In the genomic region with DNA sequence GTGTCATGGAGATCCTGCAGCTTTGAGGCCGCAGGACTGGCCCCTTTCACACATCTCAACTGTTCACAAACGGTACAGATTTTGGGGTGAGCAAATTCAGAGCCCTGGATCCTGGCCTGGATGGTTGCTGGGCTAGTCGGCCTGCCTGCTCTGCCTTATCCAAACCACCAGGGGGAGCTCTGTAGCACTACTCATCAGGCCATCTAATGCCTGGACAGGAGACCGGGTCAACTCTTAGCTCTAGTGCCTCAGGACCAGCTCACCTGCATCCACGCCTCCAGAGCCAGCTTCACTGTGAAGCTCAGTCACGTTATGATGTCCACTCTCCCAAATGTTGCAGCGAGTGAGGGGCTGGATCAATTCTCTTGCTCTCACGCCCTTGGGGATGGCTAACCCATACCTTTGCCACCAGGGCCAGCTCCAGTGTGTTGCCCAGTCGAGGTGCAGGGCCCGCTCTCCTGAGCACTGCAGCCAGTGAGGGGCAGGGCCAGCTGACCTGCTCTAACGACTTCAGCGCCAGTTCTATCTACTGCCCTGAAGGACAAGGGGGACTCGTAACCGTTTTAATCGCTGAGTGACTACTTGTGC, we compare ENCODE assay signal across 9 mouse cellular contexts.
DNase-seq lines count a peak whose midpoint lies in the region; ATAC-seq and TF ChIP-seq lines count a peak whose summit lies in the region.
"Had no signal": no experiment of that assay in that cellular context is flagged by ENCODE, and none has a peak within 500 bp of the region (broad histone marks: within the 10 kb centered on the region; RNA-seq: fewer than 3 reads in every experiment).

No protein-coding gene starts in this region.

- H3K4me2 ChIP-seq in midbrain, embryonic 11.5 days = no peak overlapping the region
- H3K4me2 ChIP-seq in midbrain, embryonic 13.5 days (replicated peaks) = no peak overlapping the region
- no peak overlapping the region for H3K4me2 ChIP-seq in forebrain, embryonic 16.5 days (ENCODE audit: low read length)
- H3K4me2 ChIP-seq in midbrain, embryonic 12.5 days (replicated peaks) = no peak overlapping the region

- no peaks in the 10 kb centered on the region for H3K27me3 ChIP-seq in midbrain, embryonic 11.5 days (ENCODE audit: control insufficient read depth, insufficient read depth, low read length)
- no peaks in the 10 kb centered on the region for H3K27me3 ChIP-seq in midbrain, embryonic 13.5 days
- H3K27me3 ChIP-seq in cerebellum, adult 2 months (ENCODE audit: control insufficient read depth, insufficient read depth, low read length) = no peaks in the 10 kb centered on the region
- H3K27me3 ChIP-seq in forebrain, embryonic 16.5 days (replicated peaks; ENCODE audit: control insufficient read depth, insufficient read depth, low read length) = no peaks in the 10 kb centered on the region
- no peaks in the 10 kb centered on the region; the same call in 1 of the 2 replicates for H3K27me3 ChIP-seq in midbrain, embryonic 12.5 days
- H3K27me3 ChIP-seq: megakaryocyte, embryonic 14.5 days had no signal

- no peaks in the 10 kb centered on the region for H3K36me3 ChIP-seq in midbrain, embryonic 11.5 days (ENCODE audit: control insufficient read depth, insufficient read depth, low read length)
- H3K36me3 ChIP-seq in midbrain, embryonic 13.5 days = no peaks in the 10 kb centered on the region
- H3K36me3 ChIP-seq in forebrain, embryonic 16.5 days (ENCODE audit: control insufficient read depth, insufficient read depth) = no peaks in the 10 kb centered on the region
- no peaks in the 10 kb centered on the region for H3K36me3 ChIP-seq in midbrain, embryonic 12.5 days

- H3K4me1 ChIP-seq in midbrain, embryonic 11.5 days (ENCODE audit: control insufficient read depth, insufficient read depth, low read length) = no peaks in the 10 kb centered on the region
- H3K4me1 ChIP-seq in midbrain, embryonic 13.5 days (replicated peaks) = peaks cover 11% of the 10 kb centered on the region
- H3K4me1 ChIP-seq in cerebellum, adult 2 months (ENCODE audit: control insufficient read depth, insufficient read depth, low read length) = no peaks in the 10 kb centered on the region
- H3K4me1 ChIP-seq in forebrain, embryonic 16.5 days (replicated peaks; ENCODE audit: control insufficient read depth, insufficient read depth, low read length) = peaks cover 15% of the 10 kb centered on the region
- H3K4me1 ChIP-seq in midbrain, embryonic 12.5 days = peaks cover 11% of the 10 kb centered on the region

- H3K27ac ChIP-seq in midbrain, embryonic 11.5 days (ENCODE audit: low read depth, low read length) = no peak overlapping the region
- no peak overlapping the region for H3K27ac ChIP-seq in midbrain, embryonic 13.5 days
- no peak overlapping the region for H3K27ac ChIP-seq in cerebellum, adult 2 months (ENCODE audit: insufficient read depth, low read length)
- no peak overlapping the region for H3K27ac ChIP-seq in forebrain, embryonic 16.5 days (ENCODE audit: low read length)
- H3K27ac ChIP-seq in midbrain, embryonic 12.5 days (replicated peaks) = no peak overlapping the region

- intact Hi-C loops in left cerebral cortex, postnatal 25 days (cut with DNase I) = loop anchor here (5.0 kb wide), 1 partner anchor 1589 kb away; no protein-coding TSS in a partner anchor

- H3K9ac ChIP-seq in midbrain, embryonic 11.5 days (ENCODE audit: low read length) = no peak overlapping the region
- H3K9ac ChIP-seq in midbrain, embryonic 13.5 days (replicated peaks) = no peak overlapping the region
- no peak overlapping the region for H3K9ac ChIP-seq in forebrain, embryonic 16.5 days (replicated peaks; ENCODE audit: low read depth, low read length)
- H3K9ac ChIP-seq in midbrain, embryonic 12.5 days (replicated peaks) = no peak overlapping the region

- no peak overlapping the region for H3K4me3 ChIP-seq in midbrain, embryonic 11.5 days (ENCODE audit: low read depth, low read length)
- no peak overlapping the region for H3K4me3 ChIP-seq in midbrain, embryonic 13.5 days (replicated peaks)
- no peak overlapping the region for H3K4me3 ChIP-seq in cerebellum, adult 2 months (replicated peaks; ENCODE audit: insufficient read depth, low read depth, low read length)
- no peak overlapping the region for H3K4me3 ChIP-seq in forebrain, embryonic 16.5 days (replicated peaks; ENCODE audit: low read length)
- no peak overlapping the region for H3K4me3 ChIP-seq in midbrain, embryonic 12.5 days
- H3K4me3 ChIP-seq: megakaryocyte, embryonic 14.5 days had no signal

- H3K9me3 ChIP-seq in midbrain, embryonic 11.5 days (ENCODE audit: control insufficient read depth, low read length) = no peaks in the 10 kb centered on the region
- no peaks in the 10 kb centered on the region for H3K9me3 ChIP-seq in midbrain, embryonic 13.5 days
- no peaks in the 10 kb centered on the region for H3K9me3 ChIP-seq in forebrain, embryonic 16.5 days (ENCODE audit: control insufficient read depth, low read length)
- H3K9me3 ChIP-seq in midbrain, embryonic 12.5 days = no peaks in the 10 kb centered on the region
- H3K9me3 ChIP-seq: megakaryocyte, embryonic 14.5 days had no signal

- TF ChIP-seq CTCF in cerebellum, adult 2 months (IDR thresholded peaks at IDR 0.05; ENCODE audit: borderline replicate concordance, insufficient read depth, low read depth, low read length) = peak; percentile 91

- peak; percentile 74 for ATAC-seq in midbrain, embryonic 11.5 days (ENCODE audit: low FRiP score)
- no peak for ATAC-seq in midbrain, embryonic 13.5 days
- 0 out of 2 replicates have a peak, but pooled peaks have one; percentile 38 for ATAC-seq in forebrain, embryonic 16.5 days
- peak; percentile 54 for ATAC-seq in midbrain, embryonic 12.5 days (ENCODE audit: low FRiP score, low read depth)

- TF ChIP-seq POLR2A in cerebellum, adult 2 months (IDR thresholded peaks at IDR 0.05; ENCODE audit: borderline replicate concordance, insufficient read depth, low read length) = no peak

- WGBS in midbrain, embryonic 11.5 days = 60% methylated on average over 15 of the region's 15 CpGs
- WGBS in midbrain, embryonic 13.5 days = 66% methylated on average over 15 of the region's 15 CpGs
- 61% methylated on average over 15 of the region's 15 CpGs for WGBS in cerebellum, adult 2 months
- 58% methylated on average over 15 of the region's 15 CpGs for WGBS in forebrain, embryonic 16.5 days
- 57% methylated on average over 15 of the region's 15 CpGs for WGBS in midbrain, embryonic 12.5 days

- DNase-seq in midbrain, embryonic 11.5 days (ENCODE audit: low spot score, missing footprints) = peak; percentile 91
- peak; percentile 61 to 67 for DNase-seq in cerebellum, adult 2 months
- peak; percentile 67 for DNase-seq in induced T-regulatory cell, adult 2 months (ENCODE audit: low read depth)
- peak; percentile 49 to 55 for DNase-seq in left cerebral cortex, postnatal 25 days (ENCODE audit: low spot score in 2 of 2)
- peak; percentile 36 to 79 for DNase-seq in spleen, postnatal 4 days (ENCODE audit: low spot score in 2 of 2)
